Mouse (Mus musculus) adrenal gland, adult 2 months (tissue): Measurements from ENCODE around the gene Trim21. TPM values are rescaled to one million over a fixed set of nuclear protein-coding genes. Genes with fewer than 3 reads are reported as not detected.

Experiments
- DNase-seq: peaks from one replicate; pipeline ENCODE4 v3.0.0; 2021
- long read RNA-seq: library from polyadenylated mRNA; stranded (forward); transcript quantifications from one replicate; pipeline ENCODE4 v2.0.0, GENCODE M21; 2021
- polyA plus RNA-seq: library from polyadenylated mRNA; depleted of rRNA; stranded (reverse); fragments of >200 nt; gene quantifications from 2 replicates; pipeline ENCODE4 v1.2.3, GENCODE M21; 2012; rRNA removed
- total RNA-seq, 2 experiments: library from RNA; stranded (reverse); gene quantifications; 2 replicates each; pipeline ENCODE4 v1.2.3; 2021

Trim21 gene
- 10 to 100 TPM; 11.7 to 16.0 TPM for total RNA-seq
- polyA plus RNA-seq: 2.4 and 3.2 TPM in 2 replicates
- long read RNA-seq, transcript Trim21-201 (8 exons, 2,793 nt): major isoform, 7 of 9 reads
- long read RNA-seq, partial matches to known transcripts: 1 of 9 reads
- long read RNA-seq, other reads (novel, unspliced or antisense): 0 of 9 reads

DNA sequence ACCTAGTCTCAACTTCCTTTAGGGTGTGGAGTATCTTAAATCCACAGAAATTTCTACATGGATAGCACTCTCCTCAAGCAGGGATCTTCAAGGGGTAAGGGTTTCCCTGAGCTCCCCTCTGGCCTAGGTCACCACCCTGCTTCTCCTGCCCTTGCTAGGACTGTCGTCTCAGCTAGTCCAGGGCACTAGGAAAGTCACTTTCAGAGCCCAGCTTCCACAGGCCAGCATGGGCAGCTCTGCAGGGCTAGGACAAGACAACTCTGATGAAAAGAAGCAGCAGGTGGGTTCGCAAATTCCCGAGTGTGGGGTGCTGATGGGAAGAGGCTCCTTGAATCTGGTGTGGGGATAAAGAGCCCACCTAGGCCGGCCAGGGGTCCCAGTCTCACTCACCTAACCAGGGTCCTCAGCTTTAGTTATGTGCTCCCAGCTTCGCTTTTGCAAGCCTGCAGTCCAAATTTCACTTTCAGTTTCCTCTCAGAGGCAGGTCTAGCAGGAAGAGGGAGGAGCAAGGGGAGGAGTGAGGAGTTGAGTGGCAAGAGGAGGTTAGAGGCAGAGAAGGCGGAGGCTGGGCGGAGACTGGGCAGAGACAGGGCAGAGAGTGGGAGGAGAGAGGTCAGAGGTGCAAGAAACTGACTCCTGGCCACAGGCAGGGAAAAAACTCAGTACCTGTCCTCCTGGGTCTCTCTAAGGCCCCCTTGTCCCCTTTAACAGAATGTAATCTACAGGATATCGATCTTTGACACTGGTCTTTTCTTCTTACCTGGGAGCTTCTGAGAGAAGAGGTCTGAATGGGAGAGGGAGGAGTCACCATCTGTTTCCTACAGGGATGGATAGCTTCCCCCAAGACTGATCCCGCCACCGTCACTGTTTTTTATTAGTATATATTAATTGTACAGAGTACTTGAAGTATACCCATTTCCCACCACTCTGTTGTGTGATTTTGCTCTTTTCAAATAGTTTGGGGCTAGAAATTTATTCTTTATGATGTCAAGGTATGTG lies at the start of gene Trim21:
Gene Trim21 (minus strand): TSS at position 488 of the 999 bp plus-strand sequence.
- peak; percentile 95 for DNase-seq

DNA sequence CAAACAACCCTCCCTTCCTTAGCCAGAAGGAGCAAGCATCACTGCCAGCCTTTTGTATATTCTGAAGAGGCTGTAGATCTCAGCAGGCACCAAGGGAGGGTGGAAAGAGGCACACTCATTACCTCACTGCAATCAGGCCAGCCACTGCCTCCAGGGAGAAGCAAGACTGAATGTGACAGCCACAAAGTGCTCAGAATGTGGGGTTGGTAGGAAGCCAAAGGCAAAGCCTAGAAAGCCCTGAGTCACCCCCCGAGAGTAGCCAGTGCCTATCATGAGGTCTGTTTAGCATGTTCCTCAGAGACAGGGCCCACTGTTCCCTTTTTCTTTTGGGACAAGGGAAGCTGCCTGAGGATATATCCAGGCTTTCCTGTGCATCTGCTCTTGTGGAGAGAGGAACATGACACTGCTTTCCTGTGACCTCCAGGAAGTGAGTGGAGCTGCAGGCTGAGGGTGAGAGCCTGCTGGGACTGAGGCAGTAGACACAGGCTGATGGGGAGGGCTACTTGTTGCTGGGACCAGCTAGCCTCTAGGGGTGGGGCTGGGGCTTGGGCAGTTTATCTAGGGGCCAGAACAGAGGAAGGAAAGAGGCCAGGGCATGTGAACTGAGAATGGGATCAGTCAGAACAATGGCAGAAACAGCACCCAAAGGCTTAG lies 32.2 kb upstream of the Trim21 start, which contains the start of gene Olfr552:
Gene Olfr552 (plus strand): TSS at position 393 of the 654 bp plus-strand sequence.
- no peak for DNase-seq

DNA sequence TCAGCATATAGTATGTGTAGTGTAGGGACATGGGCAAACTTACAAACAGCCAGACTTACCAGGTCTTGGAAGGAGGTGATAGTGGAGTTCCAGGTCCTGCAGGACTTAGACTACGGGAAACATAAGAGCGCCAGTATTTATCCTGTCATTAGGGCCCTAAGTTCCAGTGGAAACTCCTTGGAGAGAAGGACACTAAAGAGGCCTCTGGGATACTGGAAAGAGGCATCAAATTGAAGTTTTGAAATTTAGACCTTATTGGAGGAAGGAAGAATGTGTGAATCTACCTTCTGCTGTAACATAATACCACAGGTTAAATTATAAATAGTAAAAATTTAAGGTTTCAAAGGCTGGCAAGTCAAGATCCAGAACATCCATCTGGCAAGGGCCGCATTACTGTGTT lies 26.5 kb upstream of the Trim21 start, which contains the start of gene Olfr551:
Gene Olfr551 (minus strand): TSS at position 101 of the 400 bp plus-strand sequence.
- no peak for DNase-seq

DNA sequence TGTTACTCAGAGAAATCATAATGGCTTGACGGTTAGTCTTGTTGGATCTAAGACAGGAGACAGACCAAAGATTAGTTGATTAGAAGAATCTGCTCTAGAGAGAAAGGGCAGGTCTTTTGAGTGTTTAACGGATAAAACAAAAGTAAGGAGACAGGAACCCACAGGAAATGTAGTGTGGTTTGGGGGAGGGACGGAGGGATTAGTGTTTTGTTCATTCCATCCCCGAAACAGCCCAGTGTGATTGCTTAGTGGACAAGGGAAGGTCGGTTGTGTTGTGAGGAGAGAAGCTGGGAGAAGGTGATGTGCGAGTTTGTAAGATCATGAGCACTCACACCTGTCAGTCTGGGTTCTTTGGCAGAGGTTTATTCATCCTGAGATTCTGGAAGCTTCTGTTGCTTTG lies 10.7 kb upstream of the Trim21 start:
- DNase-seq: no peak

DNA sequence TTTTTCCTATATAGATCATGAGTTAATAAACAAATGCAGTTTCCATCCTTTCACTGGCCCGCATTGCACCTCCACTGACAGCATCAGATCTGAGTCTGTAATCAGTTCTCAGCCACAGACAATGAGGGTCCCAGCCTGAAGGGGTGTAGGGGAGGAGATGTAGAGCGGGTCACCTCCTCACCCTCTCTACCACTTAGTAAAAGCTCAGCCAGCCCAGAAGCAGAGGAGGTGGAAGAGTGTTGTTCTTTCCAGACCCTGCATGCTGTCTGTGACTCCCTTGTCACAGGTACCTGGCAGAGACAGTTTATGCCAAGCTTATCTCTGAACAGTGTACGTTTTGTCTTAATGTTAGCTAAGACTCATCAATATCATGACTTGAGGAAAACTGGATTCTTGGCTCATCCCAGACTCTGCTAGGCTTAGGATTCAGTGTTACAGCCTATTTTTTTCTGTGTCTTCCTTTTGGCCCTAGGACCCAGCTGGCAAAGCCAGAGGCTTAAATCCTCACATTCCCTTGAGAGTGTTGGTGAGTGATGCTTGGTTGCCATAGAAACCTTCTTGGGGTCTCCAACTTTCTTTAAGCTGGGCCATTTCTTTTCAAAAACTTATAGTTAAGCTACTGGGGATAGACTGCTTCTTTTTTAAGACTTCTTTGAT lies 8.0 kb upstream of the Trim21 start:
- DNase-seq: no peak

DNA sequence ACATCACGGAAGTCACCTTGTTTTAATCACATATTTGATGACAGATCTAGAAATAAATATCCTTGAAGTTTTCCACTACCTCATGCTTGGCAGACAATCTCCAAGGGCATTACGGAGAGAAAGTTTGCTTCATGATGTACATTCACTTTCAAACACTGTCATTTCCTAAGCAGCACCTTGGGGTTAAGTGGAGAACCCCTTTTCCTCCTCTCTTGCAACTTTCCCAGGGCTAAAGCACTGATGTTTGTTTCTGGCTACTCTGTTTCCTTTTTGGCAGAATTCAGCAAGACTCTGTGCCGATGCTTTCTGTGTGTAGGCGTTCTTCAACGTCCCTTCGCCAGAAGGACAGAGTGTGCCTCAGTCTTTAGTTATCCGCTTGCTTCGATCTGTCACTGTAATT lies 5.9 kb upstream of the Trim21 start, which contains the start of gene Olfr550:
Gene Olfr550 (plus strand): TSS at position 301 of the 400 bp plus-strand sequence.
- no peak for DNase-seq

DNA sequence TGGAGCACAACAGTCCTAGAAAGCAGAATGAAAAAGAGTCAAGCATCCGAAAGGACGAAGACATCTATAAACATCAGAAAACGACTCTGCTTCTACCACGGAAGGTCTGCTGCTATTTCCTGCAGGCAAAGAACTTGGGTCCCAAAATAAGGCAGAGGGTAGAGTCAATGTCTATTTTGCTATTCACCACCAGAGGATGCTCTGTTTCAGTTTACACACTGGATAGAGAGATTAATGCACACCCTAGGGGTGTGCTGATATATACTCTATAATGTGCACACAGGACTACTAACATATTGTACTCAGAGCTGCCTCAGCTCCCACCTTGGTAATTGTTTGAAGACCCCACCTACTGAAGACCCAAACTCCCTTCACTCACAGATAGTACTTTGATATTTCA lies 933 bp upstream of the Trim21 start:
- DNase-seq: no peak

DNA sequence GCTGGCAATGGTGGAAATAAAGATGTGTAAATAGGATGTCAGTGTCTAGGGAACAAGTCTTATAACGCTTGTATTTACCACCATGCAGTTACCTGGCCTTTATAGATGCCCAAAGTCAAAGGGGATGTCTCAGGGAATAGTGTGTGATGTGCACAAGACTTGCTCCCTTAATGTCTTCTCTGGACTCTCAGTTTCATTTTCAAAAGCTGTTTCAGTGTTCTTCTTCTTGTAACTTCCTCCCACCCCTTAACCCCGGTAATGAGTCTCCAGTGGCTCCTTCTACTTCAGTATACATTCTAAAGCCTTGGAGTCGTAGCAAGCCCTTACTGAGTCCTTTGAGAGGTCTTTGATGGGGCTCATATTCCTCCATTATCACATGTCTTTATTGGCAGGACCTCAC lies 12.0 kb downstream of the Trim21 start:
- no peak for DNase-seq

DNA sequence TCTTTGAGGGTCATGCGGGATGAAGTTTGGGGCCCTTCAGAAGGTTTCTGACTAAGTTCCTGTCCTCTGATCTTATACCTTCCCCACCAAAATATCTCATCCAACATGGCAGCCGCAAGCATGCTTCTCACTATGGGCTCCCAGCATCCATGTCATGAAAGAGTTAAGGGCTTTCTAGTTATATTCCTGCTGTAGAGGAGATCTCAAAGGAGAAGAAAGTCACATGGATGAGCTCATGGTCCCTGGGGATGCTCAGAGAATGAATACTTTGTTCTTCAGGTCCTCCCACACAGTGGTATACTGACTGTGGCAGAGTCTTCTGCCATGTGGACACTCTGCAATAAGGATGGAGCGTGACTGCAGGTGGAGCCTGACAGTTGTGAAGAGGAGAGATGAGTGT lies 15.7 kb downstream of the Trim21 start, which contains the start of gene Olfr549:
Gene Olfr549 (plus strand): TSS at position 301 of the 400 bp plus-strand sequence.
- no peak for DNase-seq

DNA sequence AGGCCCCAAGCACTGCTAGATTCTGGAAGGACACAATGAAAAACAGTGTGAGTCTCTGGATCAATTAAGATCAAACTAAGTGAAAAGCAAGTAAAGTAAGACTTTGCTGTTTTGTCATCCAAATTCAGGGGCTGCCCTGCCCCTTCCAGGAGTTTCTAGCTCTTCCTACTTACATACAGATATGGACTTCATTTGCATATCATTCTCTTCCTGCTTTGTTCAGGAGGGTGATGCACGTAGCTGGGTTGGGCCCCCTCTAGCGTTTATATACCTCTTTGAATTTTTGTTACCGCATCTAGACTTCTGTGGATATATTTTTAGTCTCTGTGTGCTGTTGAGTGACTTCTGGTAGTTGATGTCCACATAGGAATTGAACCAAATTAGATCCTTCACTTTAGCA lies 24.0 kb downstream of the Trim21 start:
- no peak for DNase-seq

DNA sequence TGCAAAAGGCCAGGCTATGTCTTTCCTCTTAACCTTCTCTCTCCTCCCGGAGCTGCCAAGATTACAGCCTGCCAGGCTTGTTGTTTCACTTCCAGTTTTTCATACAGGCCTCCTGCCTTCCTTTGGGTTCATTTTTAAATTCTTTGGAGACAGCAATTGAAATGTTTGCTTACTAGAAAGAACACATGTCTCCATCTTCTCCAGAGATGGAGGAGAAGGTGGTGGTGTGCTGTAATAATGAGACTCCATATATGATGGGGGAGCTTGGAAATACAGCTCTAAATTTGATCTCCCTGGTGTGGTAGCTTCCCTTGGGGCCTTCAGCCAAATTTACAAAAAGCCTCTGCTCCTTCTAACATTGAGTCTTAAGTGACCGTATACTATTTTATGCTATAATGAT lies 24.7 kb downstream of the Trim21 start, which contains the start of gene Olfr548-ps1:
Gene Olfr548-ps1 (plus strand): TSS at position 301 of the 400 bp plus-strand sequence.
- DNase-seq: no peak

DNA sequence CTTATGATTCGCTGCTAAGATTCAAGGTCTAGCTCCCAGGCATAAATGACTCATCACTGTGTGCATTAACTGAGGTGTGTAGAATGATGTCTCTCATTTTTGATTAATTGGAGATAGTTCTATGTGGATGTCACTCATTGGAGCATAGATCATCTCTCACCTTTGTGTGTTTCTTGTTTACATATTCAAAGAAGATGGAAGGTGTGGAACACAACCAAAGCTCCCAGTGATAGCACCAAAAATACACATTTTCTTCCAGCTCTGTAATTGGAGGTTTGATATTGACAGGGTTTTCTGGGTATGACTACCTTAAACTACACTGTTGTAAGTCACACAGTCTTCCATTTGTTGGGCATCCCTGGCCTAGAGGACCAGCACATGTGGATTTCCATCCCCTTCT lies 30.8 kb downstream of the Trim21 start, which contains the start of gene Olfr547:
Gene Olfr547 (plus strand): TSS at position 301 of the 400 bp plus-strand sequence.
- DNase-seq: no peak

DNA sequence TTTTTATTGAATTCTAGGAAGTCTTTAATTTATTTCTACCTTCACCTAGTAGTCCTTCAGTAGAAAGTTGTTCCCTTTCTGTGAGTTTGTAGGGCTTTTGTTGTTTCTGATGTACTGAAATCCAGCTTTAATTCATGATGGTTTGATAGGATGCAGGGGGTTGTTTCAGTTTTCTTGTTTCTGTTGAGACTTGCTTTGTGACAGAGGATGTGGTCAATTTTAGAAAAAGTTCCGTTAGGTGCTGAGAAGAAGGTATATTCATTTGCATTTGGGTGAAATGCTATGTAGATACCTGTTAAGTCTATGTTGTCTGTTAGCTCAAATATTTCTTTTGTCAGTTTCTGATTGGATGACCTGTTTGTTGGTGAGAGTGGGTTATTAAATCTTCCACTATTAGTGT lies 36.2 kb downstream of the Trim21 start:
- DNase-seq: no peak

DNA sequence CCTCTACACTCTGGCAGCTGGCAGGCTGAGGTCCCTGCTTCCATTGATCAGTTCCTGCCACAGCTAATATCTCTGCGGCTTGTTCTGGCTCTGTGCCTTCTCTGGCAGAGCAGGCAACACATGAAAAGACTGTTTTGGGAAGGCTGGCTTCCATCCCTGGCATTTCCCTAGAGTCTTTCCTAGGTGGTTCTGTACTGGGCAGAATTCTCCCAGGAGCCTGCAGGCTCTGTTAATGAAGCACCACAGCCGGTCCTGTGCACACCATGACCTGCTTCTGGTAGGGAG lies 48.3 kb downstream of the Trim21 start:
- peak; percentile 17 for DNase-seq

DNA sequence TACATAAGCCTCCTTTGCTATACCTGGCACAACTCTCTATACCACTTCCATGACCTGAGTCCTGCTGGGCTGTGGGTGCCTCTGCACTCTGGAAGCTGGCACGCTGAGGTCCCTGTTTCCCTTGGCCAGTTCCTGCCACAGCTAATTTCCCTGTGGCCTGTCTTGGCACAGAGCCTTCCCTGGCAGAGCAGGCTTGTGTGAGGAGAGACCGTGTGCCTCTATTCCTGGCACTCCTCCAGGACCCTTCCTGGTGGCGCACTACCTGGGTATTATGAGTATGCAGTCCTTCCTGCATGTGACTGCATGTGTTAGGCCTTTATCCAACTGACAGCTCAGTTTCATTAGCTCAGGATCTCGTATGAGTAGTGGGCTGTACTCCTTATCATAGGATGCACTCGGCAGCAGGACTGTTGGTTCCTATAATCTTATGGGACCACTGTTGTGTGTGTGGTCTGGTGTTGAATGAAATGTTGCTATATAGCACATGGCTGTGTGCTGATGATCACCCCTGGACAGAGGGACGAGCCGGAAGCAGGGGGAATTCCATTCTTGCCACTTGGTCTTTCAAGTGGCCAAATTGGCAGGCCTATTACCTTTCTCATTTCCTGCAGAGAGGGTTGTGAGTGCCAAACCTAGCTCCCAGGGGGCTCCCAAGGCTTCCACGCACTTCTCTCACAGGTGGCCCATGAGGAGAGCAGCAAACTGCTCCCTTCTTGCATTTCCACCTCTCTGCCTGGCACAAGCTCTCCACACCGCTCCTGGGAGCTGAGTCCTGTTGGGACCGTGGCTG lies 48.8 kb downstream of the Trim21 start:
- peak; percentile 15 for DNase-seq

DNA sequence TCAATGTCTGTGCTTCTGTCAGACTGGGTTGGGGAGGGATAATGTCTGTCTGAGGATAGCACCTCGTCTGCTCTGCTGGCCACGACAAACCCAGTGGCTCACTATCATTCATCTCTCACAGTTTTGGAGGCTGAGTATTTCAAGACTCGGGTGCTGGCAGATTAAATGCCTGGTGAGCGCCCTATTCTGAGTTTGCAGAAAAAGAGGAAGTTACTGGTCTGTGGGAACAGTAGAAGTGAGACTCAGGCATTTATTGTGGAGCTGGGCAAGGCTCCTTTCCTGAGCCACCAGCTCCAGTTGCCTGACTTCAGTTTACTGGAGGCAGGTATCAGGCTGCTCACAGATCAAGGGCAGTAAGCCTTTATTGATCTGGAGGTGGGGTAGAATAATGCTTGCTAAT lies 51.1 kb downstream of the Trim21 start:
- DNase-seq: no peak

DNA sequence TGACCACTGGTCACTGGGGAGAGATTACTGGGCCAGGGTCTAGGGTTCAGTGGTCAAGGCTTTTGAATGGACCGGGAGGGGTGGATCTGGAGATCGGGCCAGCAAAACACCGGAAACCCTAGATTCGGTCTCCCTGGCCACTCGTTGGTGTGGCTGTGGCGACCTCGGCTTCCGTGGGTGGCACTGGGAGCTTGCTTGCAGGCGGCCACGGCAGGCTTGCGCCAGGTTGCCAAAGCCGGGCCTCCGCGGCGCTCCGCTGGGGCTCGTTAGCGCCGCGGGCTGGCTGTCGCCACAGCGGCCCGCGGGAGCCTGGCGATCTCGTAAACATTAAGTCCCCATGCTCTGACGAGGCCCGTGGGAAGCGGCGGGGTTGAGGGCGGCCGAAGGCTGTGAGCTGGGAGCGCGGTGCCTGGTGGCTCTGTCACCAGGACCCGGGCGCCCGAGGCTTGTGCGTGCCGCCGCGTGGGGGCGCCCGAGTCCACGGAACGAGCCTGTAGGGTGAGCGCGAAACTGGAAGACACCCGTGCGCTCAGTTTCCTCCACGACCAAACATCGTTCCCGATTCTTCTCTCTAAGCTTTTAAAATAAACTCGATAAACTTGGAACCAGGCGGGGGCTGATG lies 52.4 kb downstream of the Trim21 start:
- DNase-seq: peak; percentile 90

DNA sequence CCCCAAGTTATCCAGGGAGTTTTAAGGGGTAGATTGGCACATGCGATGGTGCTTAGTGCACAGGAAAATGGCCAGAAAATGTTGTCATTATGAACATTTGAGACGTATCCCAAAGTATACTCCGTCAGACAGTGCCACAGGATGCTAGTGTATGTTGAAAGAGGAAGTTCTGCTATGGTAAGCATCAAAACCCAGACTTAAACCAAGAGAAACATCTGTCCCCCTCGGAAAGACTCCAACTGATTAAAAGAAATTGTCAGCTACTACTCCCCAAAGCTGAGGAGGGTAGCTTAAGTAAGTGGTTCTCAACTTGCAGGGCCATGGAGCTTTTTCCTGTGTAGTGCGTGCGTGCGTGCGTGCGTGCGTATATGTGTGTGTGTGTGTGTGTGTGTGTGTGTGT lies 53.4 kb downstream of the Trim21 start:
- no peak for DNase-seq

DNA sequence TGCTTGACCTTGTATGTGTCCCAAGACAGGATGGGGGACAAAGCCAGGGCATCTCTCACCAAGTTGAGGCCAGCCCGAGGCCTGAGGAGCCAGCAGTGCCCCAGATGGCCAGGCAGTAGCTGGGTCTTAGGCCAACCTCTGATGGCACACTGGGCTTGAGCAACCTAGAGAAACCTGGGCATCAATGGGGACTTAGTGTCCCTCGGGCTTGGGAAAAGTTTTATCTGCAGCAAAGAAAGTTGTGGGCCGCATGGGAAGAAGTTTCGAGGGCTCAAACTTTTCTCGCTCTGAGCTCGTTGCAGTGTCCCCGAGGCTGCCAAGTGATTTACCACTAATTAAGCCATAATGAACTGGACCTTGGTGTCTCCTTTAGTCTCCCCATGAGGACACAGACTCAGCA lies 55.6 kb downstream of the Trim21 start:
- DNase-seq: no peak

DNA sequence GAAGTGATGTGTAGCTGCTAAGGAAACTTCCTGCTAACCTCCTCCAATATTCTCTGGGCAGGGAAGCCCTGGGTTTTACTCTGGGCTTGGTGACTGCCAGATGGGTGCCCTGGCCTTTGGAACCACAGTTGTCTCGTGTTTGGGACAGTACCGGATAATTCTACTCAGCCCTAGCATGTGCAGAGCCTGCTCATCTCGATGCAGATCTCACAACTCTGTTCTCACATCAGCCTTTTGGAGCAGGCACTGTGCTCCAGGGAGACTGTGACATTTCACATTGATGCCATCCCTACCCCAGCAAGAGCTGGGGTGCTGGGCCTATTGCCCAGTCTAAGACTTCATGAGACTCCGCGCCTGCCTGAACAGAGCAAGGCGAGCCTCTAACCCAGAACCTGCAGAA lies 56.6 kb downstream of the Trim21 start:
- DNase-seq: no peak

DNA sequence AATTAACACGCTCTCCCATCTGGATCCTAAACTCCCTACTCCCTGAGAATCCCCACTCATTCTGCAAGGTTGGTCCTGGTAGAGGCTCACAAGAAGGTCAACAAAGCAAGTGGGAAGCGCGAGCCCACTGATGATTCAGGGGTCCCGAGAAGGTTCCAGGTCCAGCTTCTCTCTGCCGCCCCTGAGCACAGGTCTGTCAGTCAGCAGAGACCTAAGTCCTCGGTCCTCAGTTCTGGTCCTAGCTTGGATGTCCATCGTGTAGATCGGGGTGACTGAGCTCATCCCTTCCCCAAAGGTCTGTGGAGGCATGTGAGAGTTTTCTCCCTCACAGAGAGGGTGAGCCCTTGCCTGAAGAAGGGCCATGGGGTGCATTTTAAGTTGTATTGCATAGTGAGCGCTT lies 57.2 kb downstream of the Trim21 start:
- no peak for DNase-seq
